Mouse (Mus musculus): ENCODE data around the gene Psmc1. TPM values are rescaled to one million over a fixed set of nuclear protein-coding genes. Genes with fewer than 3 reads are reported as not detected.

The Psmc1 gene
- polyA plus RNA-seq, 1 experiment from 2014 or later, result 247 TPM

GRCm38 (mm10) chr12:100106275-100106895 lies 3.6 kb upstream of the Psmc1 start:
- Histone ChIP-seq H3K4me3 (ENCODE audit: low read depth, low read length) (no peak overlapping the region), H3K4me1 (ENCODE audit: control insufficient read depth, insufficient read depth, low read length) (peaks cover 10% of the 10 kb centered on the region), H3K9ac (replicated peaks; ENCODE audit: low read depth, low read length) (no peak overlapping the region), H3K4me2 (replicated peaks; ENCODE audit: low read depth, low read length) (no peak overlapping the region), H3K27me3 (ENCODE audit: control insufficient read depth, insufficient read depth, low read length) (no peaks in the 10 kb centered on the region), H3K27ac (ENCODE audit: low read length) (no peak overlapping the region), H3K9me3 (ENCODE audit: control insufficient read depth, low read depth, low read length) (no peaks in the 10 kb centered on the region), H3K36me3 (ENCODE audit: control insufficient read depth, insufficient read depth, low read length) (no peaks in the 10 kb centered on the region)
- WGBS, result 11% methylated on average over 20 of the region's 20 CpGs
- peak; percentile 21; the same call in 1 of the 2 replicates for ATAC-seq (ENCODE audit: insufficient number of reproducible peaks, insufficient read depth, low FRiP score, low read depth)

GRCm38 (mm10) chr12:100107436-100107835 lies 2.5 kb upstream of the Psmc1 start:
- Histone ChIP-seq H3K4me3 (ENCODE audit: low read depth, low read length) (no peak overlapping the region), H3K9me3 (ENCODE audit: control insufficient read depth, low read depth, low read length) (no peaks in the 10 kb centered on the region), H3K36me3 (ENCODE audit: control insufficient read depth, insufficient read depth, low read length) (peaks cover 4% of the 10 kb centered on the region; the same call in 1 of the 2 replicates), H3K27ac (ENCODE audit: low read length) (no peak overlapping the region), H3K27me3 (ENCODE audit: control insufficient read depth, insufficient read depth, low read length) (no peaks in the 10 kb centered on the region), H3K4me1 (ENCODE audit: control insufficient read depth, insufficient read depth, low read length) (peaks cover 12% of the 10 kb centered on the region), H3K9ac (replicated peaks; ENCODE audit: low read depth, low read length) (no peak overlapping the region), H3K4me2 (replicated peaks; ENCODE audit: low read depth, low read length) (no peak overlapping the region)
- no peak for ATAC-seq (ENCODE audit: insufficient number of reproducible peaks, insufficient read depth, low FRiP score, low read depth)
- WGBS, result 51% methylated on average over 4 of the region's 4 CpGs

- ATAC-seq (ENCODE audit: insufficient number of reproducible peaks, insufficient read depth, low FRiP score, low read depth), result no peak
- H3K4me3 ChIP-seq (ENCODE audit: low read depth, low read length), result no peak overlapping the region
- H3K4me1 ChIP-seq (ENCODE audit: control insufficient read depth, insufficient read depth, low read length), result peaks cover 6% of the 10 kb centered on the region
- H3K27ac ChIP-seq (ENCODE audit: low read length), result no peak overlapping the region
- H3K36me3 ChIP-seq (ENCODE audit: control insufficient read depth, insufficient read depth, low read length), result peaks cover 81% of the 10 kb centered on the region
- WGBS, result 91% methylated on average over 5 of the region's 5 CpGs
- no peaks in the 10 kb centered on the region for H3K27me3 ChIP-seq (ENCODE audit: control insufficient read depth, insufficient read depth, low read length)
- no peak overlapping the region for H3K9ac ChIP-seq (replicated peaks; ENCODE audit: low read depth, low read length)
- no peaks in the 10 kb centered on the region for H3K9me3 ChIP-seq (ENCODE audit: control insufficient read depth, low read depth, low read length)
- H3K4me2 ChIP-seq (replicated peaks; ENCODE audit: low read depth, low read length), result no peak overlapping the region
Measured at GRCm38 (mm10) chr12:100115982-100116381, 6.0 kb downstream of the Psmc1 start.

- H3K9ac ChIP-seq (replicated peaks; ENCODE audit: low read depth, low read length), result no peak overlapping the region
- no peaks in the 10 kb centered on the region for H3K27me3 ChIP-seq (ENCODE audit: control insufficient read depth, insufficient read depth, low read length)
- no peaks in the 10 kb centered on the region for H3K4me1 ChIP-seq (ENCODE audit: control insufficient read depth, insufficient read depth, low read length)
- peaks cover 79% of the 10 kb centered on the region for H3K36me3 ChIP-seq (ENCODE audit: control insufficient read depth, insufficient read depth, low read length)
- H3K9me3 ChIP-seq (ENCODE audit: control insufficient read depth, low read depth, low read length), result no peaks in the 10 kb centered on the region
- ATAC-seq (ENCODE audit: insufficient number of reproducible peaks, insufficient read depth, low FRiP score, low read depth), result no peak
- 75% methylated on average over 7 of the region's 7 CpGs for WGBS
- no peak overlapping the region for H3K4me3 ChIP-seq (ENCODE audit: low read depth, low read length)
- H3K4me2 ChIP-seq (replicated peaks; ENCODE audit: low read depth, low read length), result no peak overlapping the region
- no peak overlapping the region for H3K27ac ChIP-seq (ENCODE audit: low read length)
Measured at GRCm38 (mm10) chr12:100122921-100123381, 13.0 kb downstream of the Psmc1 start.

GRCm38 (mm10) chr12:100123476-100123875 lies 13.5 kb downstream of the Psmc1 start:
- Histone ChIP-seq H3K27me3 (ENCODE audit: control insufficient read depth, insufficient read depth, low read length) (no peaks in the 10 kb centered on the region), H3K4me3 (ENCODE audit: low read depth, low read length) (no peak overlapping the region), H3K9ac (replicated peaks; ENCODE audit: low read depth, low read length) (no peak overlapping the region), H3K4me2 (replicated peaks; ENCODE audit: low read depth, low read length) (no peak overlapping the region), H3K4me1 (ENCODE audit: control insufficient read depth, insufficient read depth, low read length) (no peaks in the 10 kb centered on the region), H3K9me3 (ENCODE audit: control insufficient read depth, low read depth, low read length) (no peaks in the 10 kb centered on the region), H3K36me3 (ENCODE audit: control insufficient read depth, insufficient read depth, low read length) (peaks cover 73% of the 10 kb centered on the region), H3K27ac (ENCODE audit: low read length) (no peak overlapping the region)
- ATAC-seq (ENCODE audit: insufficient number of reproducible peaks, insufficient read depth, low FRiP score, low read depth), result no peak
- WGBS, result 81% methylated on average over 9 of the region's 9 CpGs

- Histone ChIP-seq H3K27ac (ENCODE audit: low read length) (no peak overlapping the region), H3K9ac (replicated peaks; ENCODE audit: low read depth, low read length) (no peak overlapping the region), H3K9me3 (ENCODE audit: control insufficient read depth, low read depth, low read length) (no peaks in the 10 kb centered on the region), H3K4me1 (ENCODE audit: control insufficient read depth, insufficient read depth, low read length) (no peaks in the 10 kb centered on the region), H3K27me3 (ENCODE audit: control insufficient read depth, insufficient read depth, low read length) (no peaks in the 10 kb centered on the region), H3K36me3 (ENCODE audit: control insufficient read depth, insufficient read depth, low read length) (peaks cover 66% of the 10 kb centered on the region), H3K4me3 (ENCODE audit: low read depth, low read length) (no peak overlapping the region), H3K4me2 (replicated peaks; ENCODE audit: low read depth, low read length) (no peak overlapping the region)
- no peak for ATAC-seq (ENCODE audit: insufficient number of reproducible peaks, insufficient read depth, low FRiP score, low read depth)
- WGBS, result 80% methylated on average over 16 of the region's 16 CpGs
Measured at GRCm38 (mm10) chr12:100124913-100125798, 15.2 kb downstream of the Psmc1 start.

GRCm38 (mm10) chr12:100126968-100127865 lies 17.3 kb downstream of the Psmc1 start:
- Histone ChIP-seq H3K9me3 (ENCODE audit: control insufficient read depth, low read depth, low read length) (no peaks in the 10 kb centered on the region), H3K36me3 (ENCODE audit: control insufficient read depth, insufficient read depth, low read length) (peaks cover 66% of the 10 kb centered on the region), H3K9ac (replicated peaks; ENCODE audit: low read depth, low read length) (no peak overlapping the region), H3K27ac (ENCODE audit: low read length) (peak overlapping the region; percentile 21; the same call in 1 of the 2 replicates), H3K27me3 (ENCODE audit: control insufficient read depth, insufficient read depth, low read length) (no peaks in the 10 kb centered on the region), H3K4me1 (ENCODE audit: control insufficient read depth, insufficient read depth, low read length) (no peaks in the 10 kb centered on the region), H3K4me2 (replicated peaks; ENCODE audit: low read depth, low read length) (no peak overlapping the region), H3K4me3 (ENCODE audit: low read depth, low read length) (no peak overlapping the region)
- WGBS, result 73% methylated on average over 17 of the region's 17 CpGs
- ATAC-seq (ENCODE audit: insufficient number of reproducible peaks, insufficient read depth, low FRiP score, low read depth), result no peak
